Mouse (Mus musculus) small intestine, adult 2 months (tissue): Measurements from ENCODE around the gene 9130213A22Rik.
A peak's percentile ranks its signal among the peaks of the same experiment; 100 is the strongest.

Experiments
- CTCF ChIP-seq: fragments of 200-500 bp; IDR thresholded peaks from 2 replicates; pipeline ENCODE4 v1.5.1; 2012; ENCODE audit warnings: low read depth, mild to moderate bottlenecking, control low read depth, inconsistent platforms, low read length, moderate library complexity, mixed read lengths; ENCODE audit not compliant: insufficient replicate concordance, insufficient read length; ENCODE audit errors: extremely low read depth
- POLR2A ChIP-seq: fragments of 200-500 bp; IDR thresholded peaks from 2 replicates; pipeline ENCODE4 v1.6.1; 2012; ENCODE audit warnings: low read depth, mild to moderate bottlenecking, control low read depth, inconsistent platforms, low read length, moderate library complexity

- TF ChIP-seq CTCF (no peak), POLR2A (peak; percentile 78)
Observed at GRCm38 (mm10) chr11:69098762-69099091, 23.7 kb downstream of the 9130213A22Rik start.
